Mouse (Mus musculus): ENCODE results near the gene Camta1.

- TF ChIP-seq CTCF (IDR thresholded peaks at IDR 0.05; ENCODE audit: borderline replicate concordance, control insufficient read depth, extremely low read depth, insufficient read depth, low read length, poor library complexity) (no peak), POLR2A (IDR thresholded peaks at IDR 0.05; ENCODE audit: control insufficient read depth, extremely low read depth, insufficient read depth, low read length, poor library complexity) (no peak)
Observed at GRCm38 (mm10) chr4:151135491-151135890, 726.2 kb downstream of the Camta1 start.
